Mouse (Mus musculus) spleen, adult 2 months (tissue): ENCODE results near the gene Arhgap45. TPM values are rescaled to one million over a fixed set of nuclear protein-coding genes. Genes with fewer than 3 reads are reported as not detected.

Experiments
- DNase-seq, 2 experiments: peaks; one replicate each; pipeline versions ENCODE4 v3.0.0 to v3.0.0-alpha.2; 2012 to 2021; ENCODE audit warnings: low spot score in 2 of 2, low read depth in 1 of 2
- H3K27ac ChIP-seq: fragments of 200-500 bp; 2 replicates; pipeline ENCODE4 v1.5.1; 2012; ENCODE audit warnings: low read length, inconsistent platforms; ENCODE audit not compliant: insufficient read depth
- H3K27me3 ChIP-seq: fragments of 200-500 bp; 2 replicates; pipeline ENCODE4 v1.6.1; 2012; ENCODE audit warnings: mild to moderate bottlenecking, moderate library complexity, low read length, inconsistent platforms; ENCODE audit not compliant: control insufficient read depth, insufficient read depth
- H3K36me3 ChIP-seq: fragments of 200-500 bp; 2 replicates; pipeline ENCODE4 v1.6.1; 2012; ENCODE audit warnings: mild to moderate bottlenecking, low read length, inconsistent platforms; ENCODE audit not compliant: control insufficient read depth, insufficient read depth
- H3K4me1 ChIP-seq: fragments of 200-500 bp; 2 replicates; pipeline ENCODE4 v1.6.1; 2011; ENCODE audit warnings: inconsistent platforms; ENCODE audit not compliant: control insufficient read depth, insufficient read depth, insufficient read length
- H3K4me3 ChIP-seq: fragments of 200-500 bp; 2 replicates; pipeline ENCODE4 v1.5.1; 2011; ENCODE audit warnings: mild to moderate bottlenecking, inconsistent platforms; ENCODE audit not compliant: insufficient read depth, insufficient read length; ENCODE audit errors: extremely low read depth
- CTCF ChIP-seq: fragments of 200-500 bp; IDR thresholded peaks from 2 replicates; pipeline ENCODE4 v1.5.1; 2011; ENCODE audit warnings: mild to moderate bottlenecking, inconsistent platforms; ENCODE audit not compliant: insufficient read depth, insufficient read length, insufficient replicate concordance; ENCODE audit errors: extremely low read depth
- POLR2A ChIP-seq: fragments of 200-500 bp; IDR thresholded peaks from 2 replicates; pipeline ENCODE4 v1.6.1; 2011; ENCODE audit warnings: low read depth, low read length, inconsistent platforms
- WGBS: fragments of 180-500 bp; shearing (Covaris S2); methylation state at CpG from one replicate; pipeline ENCODE4 v1.1.7; 2018; 5-methylcytosine and 5-hydroxymethylcytosine counted together
- polyA plus RNA-seq: library from polyadenylated mRNA; depleted of rRNA; stranded (reverse); fragments of >200 nt; gene quantifications from 2 replicates; pipeline ENCODE4 v1.2.3, GENCODE M21; 2012

Arhgap45 gene
- polyA plus RNA-seq, 1 experiment = 492 TPM

- TF ChIP-seq POLR2A = no peak
- Histone ChIP-seq H3K27me3 (no peaks in the 10 kb centered on the region), H3K4me1 (peaks cover 2% of the 10 kb centered on the region; the same call in 1 of the 2 replicates), H3K4me3 (no peak overlapping the region), H3K36me3 (peaks cover 63% of the 10 kb centered on the region), H3K27ac (no peak overlapping the region)
- no peak for DNase-seq
- WGBS = 90% methylated on average over 30 of the region's 30 CpGs
Observed at GRCm38 (mm10) chr10:80057683-80058326, 41.4 kb downstream of the Arhgap45 start.

- Histone ChIP-seq H3K36me3 (peaks cover 79% of the 10 kb centered on the region), H3K4me3 (no peak overlapping the region), H3K4me1 (no peaks in the 10 kb centered on the region), H3K27ac (no peak overlapping the region), H3K27me3 (no peaks in the 10 kb centered on the region)
- WGBS = 96% methylated on average over 5 of the region's 5 CpGs
- DNase-seq = no peak
- TF ChIP-seq POLR2A = no peak
- no peak for TF ChIP-seq CTCF
Observed at GRCm38 (mm10) chr10:80063104-80063503, 46.7 kb downstream of the Arhgap45 start.

GRCm38 (mm10) chr10:80063877-80064650 lies 47.6 kb downstream of the Arhgap45 start:
- 95% methylated on average over 23 of the region's 23 CpGs for WGBS
- H3K36me3 ChIP-seq = peaks cover 80% of the 10 kb centered on the region

GRCm38 (mm10) chr10:80069251-80069650 lies 52.8 kb downstream of the Arhgap45 start:
- H3K36me3 ChIP-seq = peaks cover 51% of the 10 kb centered on the region
- 96% methylated on average over 6 of the region's 7 CpGs for WGBS
- TF ChIP-seq POLR2A = no peak
- no peak for TF ChIP-seq CTCF
- H3K27ac ChIP-seq = no peak overlapping the region
- H3K27me3 ChIP-seq = no peaks in the 10 kb centered on the region
- no peak overlapping the region for H3K4me3 ChIP-seq
- DNase-seq = no peak
- H3K4me1 ChIP-seq = peaks cover 6% of the 10 kb centered on the region; the same call in 1 of the 2 replicates

More at GRCm38 (mm10) chr10:80063877-80064650, 47.6 kb downstream of the Arhgap45 start:
- DNase-seq = no peak
- TF ChIP-seq POLR2A (no peak), CTCF (peak; percentile 17; the same call in 1 of the 2 replicates)
- Histone ChIP-seq H3K27ac (no peak overlapping the region), H3K27me3 (no peaks in the 10 kb centered on the region), H3K4me1 (no peaks in the 10 kb centered on the region), H3K4me3 (no peak overlapping the region)

- Histone ChIP-seq H3K27me3 (no peaks in the 10 kb centered on the region), H3K36me3 (peaks cover 46% of the 10 kb centered on the region), H3K4me1 (peaks cover 10% of the 10 kb centered on the region; the same call in 1 of the 2 replicates), H3K4me3 (no peak overlapping the region), H3K27ac (no peak overlapping the region)
- no peak for DNase-seq
- TF ChIP-seq POLR2A = no peak
- TF ChIP-seq CTCF = no peak
- WGBS = 91% methylated on average over 4 of the region's 4 CpGs
Observed at GRCm38 (mm10) chr10:80069948-80070450, 53.5 kb downstream of the Arhgap45 start.

GRCm38 (mm10) chr10:80070837-80071515 lies 54.5 kb downstream of the Arhgap45 start:
- peaks cover 44% of the 10 kb centered on the region for H3K36me3 ChIP-seq
- TF ChIP-seq CTCF (no peak), POLR2A (no peak)
- H3K4me1 ChIP-seq = peaks cover 14% of the 10 kb centered on the region
- no peak overlapping the region for H3K4me3 ChIP-seq
- H3K27ac ChIP-seq = peak overlapping the region; percentile 6; the same call in 1 of the 2 replicates
- no peak for DNase-seq
- WGBS = 65% methylated on average over 9 of the region's 9 CpGs
- no peaks in the 10 kb centered on the region for H3K27me3 ChIP-seq
